Mouse (Mus musculus) CD4-positive, CD25-positive, alpha-beta regulatory T cell, adult 4 months (primary cell): ENCODE results near the gene 4930522L14Rik. TPM values are rescaled to one million over a fixed set of nuclear protein-coding genes. Genes with fewer than 3 reads are reported as not detected.
A peak's percentile ranks its signal among the peaks of the same experiment; 100 is the strongest.
"Not testable (repeated sequence)": the region's sequence is repeated elsewhere in the genome, so short reads cannot be mapped to it uniquely, and the experiment has no call there.

Source experiments
- ATAC-seq: one replicate; pipeline ENCODE4 v1.8.0; 2017
- polyA plus RNA-seq, 2 experiments: library from polyadenylated mRNA; unstranded; fragments of 100-300 nt; shearing (Covaris generic); gene quantifications; one replicate each; pipeline ENCODE4 v1.2.1; 2017

Gene 4930522L14Rik
- 10 to 100 TPM; 19.9 to 23.5 TPM for polyA plus RNA-seq

DNA sequence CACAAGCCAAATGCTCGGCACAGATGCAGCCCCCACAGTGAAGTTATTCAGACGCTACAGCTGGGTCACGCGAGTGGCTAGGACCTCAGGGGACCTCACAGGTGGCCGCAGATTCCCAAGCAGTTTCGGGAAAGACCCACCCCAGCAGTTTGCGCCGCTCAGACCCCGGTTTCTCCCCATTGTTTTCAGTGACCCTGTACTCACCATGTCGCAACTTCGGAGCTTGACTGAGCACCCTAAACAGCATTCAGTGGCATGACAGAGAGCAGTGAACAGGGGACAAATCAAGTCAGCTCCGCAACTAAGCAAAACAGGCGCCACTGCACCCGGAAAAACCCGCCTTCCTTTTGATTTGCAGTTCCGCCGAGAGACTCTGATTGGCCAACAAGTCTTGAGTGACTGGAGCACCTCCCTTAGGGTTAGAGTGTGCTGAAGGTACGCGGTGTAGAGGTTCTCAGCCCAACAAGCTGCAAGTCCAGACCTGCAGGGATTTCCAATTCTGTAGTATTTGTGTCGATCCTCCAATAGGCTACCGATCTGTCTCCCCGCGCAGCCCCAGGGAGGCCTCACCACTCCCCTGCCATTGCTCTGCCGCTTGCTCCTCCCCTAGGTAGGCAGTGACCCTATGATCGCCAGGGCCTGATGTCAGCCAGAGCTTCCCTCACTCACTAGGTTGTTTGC is at the start of gene 4930522L14Rik:
Gene 4930522L14Rik (minus strand): TSS at position 496 of the 681 bp plus-strand sequence.
- ATAC-seq, result peak; percentile 98

DNA sequence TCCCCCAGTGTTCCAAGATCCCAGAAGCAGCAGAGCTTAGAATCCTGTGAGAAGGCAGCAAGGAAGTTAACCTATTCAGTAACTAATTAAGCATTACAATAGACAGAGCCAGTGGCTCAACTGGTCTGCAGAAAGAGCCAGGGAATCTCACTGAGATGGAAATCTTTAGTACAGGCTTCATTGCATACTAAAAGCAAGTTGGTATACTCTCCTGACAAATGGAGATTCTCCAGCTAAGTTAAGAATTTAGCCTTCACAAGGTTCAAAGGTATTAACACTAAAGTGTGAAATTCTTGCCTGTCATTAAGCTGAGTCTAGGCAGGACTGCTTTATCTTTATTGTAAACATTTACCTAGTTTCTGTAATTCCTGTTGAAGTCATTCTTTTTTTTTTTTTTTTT is 49.8 kb upstream of the 4930522L14Rik start:
- ATAC-seq, result not testable (repeated sequence)

DNA sequence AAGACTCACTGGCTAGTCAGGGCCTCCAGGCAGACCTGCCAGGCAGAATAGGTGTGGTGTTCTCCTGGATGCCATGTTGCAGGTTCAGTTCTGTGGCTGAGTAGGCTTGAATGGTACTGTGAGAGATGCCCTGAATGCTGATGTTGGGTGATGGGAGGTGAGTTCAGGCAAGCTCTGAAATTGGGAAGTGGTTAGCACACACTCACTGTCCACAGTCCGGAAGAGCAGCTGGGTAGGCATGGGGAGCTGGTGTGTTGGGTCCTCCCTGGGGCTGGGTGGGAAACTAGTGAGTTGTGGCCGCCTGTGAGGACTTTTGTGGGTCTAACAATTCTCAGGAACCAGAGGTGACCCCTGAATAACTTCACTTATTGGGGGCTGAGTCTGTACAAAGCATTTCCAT is 48.3 kb upstream of the 4930522L14Rik start:
- not testable (repeated sequence) for ATAC-seq

DNA sequence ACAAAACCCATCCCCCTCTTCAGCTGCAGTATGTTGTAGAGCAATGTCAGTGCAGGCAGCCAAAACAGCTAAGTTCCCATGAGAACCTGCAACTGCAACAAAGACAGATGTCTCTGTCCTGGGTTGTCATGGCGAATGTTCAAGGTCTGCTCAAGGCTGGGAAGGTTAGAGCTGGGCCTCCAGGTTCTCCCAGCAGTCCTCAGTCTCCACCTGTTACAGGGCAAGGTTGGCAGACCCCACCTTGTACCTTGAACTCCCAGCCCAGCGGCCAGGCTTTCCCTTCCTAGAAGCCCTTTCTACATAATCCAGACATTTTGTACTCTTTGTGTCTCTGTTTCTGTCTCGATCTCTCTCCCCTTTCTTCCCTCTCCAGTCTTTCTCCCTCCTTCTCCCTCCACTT is 45.3 kb upstream of the 4930522L14Rik start:
- not testable (repeated sequence) for ATAC-seq

DNA sequence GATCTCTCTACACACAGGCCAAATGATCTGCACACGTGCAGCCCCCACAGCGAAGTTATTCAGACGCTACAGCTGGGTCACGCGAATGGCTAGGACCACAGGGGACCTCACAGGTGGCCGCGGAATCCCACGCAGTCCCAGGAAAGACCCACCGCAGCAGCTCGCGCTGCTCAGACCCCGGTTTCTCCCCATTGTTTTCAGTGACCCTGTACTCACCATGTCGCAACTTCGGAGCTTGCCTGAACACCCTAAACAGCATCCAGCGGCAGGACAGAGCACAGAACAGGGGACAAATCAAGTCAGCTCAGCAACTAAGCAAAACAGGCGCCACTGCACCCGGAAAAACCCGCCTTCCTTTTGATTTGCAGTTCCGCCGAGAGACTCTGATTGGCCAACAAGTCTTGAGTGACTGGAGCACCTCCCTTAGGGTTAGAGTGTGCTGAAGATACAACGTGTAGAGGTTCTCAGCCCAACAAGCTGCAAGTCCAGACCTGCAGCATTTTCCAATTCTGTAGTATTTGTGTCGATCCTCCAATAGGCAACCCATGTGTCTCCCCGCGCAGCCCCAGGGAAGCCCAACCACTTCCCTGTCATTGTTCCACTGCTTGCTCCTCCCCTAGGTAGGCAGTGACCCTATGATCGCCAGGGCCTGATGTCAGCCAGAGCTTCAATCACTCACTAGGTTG is 44.4 kb upstream of the 4930522L14Rik start:
- peak; percentile 99 for ATAC-seq

DNA sequence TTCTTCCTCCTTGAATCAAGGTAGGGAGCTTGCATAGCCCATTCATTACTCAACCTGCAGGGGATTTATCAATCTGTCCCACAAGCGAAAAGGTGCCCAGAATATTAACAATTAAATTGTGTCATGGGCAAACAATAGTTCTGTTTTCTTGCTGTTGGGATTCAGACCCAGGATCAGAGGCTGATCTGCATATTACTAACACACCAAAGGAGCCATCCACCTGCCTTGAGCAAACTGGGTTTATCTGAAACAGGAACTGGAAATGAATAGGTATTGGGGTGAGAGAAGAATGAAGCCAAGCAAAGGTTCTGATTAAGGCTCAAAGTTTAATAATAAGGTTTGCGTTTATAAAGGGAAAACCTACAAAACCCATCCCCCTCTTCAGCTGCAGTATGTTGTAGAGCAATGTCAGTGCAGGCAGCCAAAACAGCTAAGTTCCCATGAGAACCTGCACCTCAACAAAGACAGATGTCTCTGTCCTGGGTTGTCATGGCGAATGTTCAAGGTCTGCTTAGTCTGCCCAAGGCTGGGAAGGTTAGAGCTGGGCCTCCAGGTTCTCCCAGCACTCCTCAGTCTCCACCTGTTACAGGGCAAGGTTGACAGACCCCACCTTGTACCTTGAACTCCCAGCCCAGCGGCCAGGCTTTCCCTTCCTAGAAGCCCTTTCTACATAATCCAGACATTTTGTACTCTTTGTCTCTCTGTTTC is 541 bp upstream of the 4930522L14Rik start:
- ATAC-seq, result not testable (repeated sequence)

DNA sequence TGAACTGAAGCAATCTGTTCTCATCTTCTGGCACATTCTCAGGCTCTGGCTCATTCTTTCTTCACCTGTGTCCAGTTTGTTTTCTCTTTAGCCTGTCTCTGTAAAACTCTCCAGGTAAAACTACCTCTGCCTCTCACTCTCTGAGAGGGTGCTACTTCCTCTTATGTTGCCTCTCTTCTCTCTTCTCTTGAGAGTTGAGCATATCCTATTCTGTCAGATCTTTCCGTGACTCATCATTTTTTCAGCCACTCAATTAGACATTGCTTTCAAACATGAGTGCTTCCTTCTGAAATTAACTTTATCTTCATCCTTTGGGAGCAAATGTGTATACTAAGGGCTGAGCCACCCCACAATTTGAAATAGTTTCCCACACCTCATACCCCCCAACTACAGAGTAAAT is 6.6 kb downstream of the 4930522L14Rik start:
- ATAC-seq, result not testable (repeated sequence)

DNA sequence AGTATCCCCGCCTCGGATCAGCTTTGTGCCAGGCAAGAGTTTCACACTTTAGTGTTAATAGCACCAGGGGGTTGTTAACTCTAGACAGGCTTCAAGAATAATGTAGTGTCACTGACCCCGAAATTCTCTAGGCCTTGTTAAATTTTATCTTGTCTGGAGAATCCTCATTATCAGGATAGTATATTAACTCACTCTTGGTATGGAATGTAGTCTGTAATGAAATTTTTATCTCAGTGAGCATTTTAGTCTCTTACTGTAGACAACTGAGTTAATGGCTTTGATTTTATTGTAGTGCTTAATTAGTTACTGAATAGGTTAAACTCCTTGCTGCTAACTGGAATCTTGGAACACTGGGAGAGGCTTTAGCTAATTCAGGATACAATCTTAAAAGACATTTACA is 34.3 kb downstream of the 4930522L14Rik start:
- not testable (repeated sequence) for ATAC-seq

DNA sequence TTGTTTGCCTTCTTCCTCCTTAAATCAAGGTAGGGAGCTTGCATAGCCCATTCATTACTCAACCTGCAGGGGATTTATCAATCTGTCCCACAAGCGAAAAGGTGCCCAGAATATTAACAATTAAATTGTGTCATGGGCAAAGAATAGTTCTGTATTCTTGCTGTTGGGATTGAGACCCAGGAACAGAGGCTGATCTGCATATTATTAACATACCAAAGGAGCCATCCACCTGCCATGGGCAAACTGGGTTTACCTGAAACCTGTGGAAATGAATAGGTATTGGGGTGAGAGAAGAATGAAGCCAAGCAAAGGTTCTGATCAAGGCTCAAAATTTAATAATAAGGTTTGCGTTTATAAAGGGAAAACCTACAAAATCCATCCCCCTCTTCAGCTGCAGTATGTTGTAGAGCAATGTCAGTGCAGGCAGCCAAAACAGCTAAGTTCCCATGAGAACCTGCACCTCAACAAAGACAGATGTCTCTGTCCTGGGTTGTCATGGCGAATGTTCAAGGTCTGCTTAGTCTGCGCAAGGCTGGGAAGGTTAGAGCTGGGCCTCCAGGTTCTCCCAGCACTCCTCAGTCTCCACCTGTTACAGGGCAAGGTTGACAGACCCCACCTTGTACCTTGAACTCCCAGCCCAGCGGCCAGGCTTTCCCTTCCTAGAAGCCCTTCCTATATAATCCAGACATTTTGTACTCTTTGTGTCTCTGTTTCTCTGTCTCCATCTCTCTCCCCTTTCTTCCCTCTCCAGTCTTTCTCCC is 60.3 kb downstream of the 4930522L14Rik start:
- ATAC-seq, result not testable (repeated sequence)

DNA sequence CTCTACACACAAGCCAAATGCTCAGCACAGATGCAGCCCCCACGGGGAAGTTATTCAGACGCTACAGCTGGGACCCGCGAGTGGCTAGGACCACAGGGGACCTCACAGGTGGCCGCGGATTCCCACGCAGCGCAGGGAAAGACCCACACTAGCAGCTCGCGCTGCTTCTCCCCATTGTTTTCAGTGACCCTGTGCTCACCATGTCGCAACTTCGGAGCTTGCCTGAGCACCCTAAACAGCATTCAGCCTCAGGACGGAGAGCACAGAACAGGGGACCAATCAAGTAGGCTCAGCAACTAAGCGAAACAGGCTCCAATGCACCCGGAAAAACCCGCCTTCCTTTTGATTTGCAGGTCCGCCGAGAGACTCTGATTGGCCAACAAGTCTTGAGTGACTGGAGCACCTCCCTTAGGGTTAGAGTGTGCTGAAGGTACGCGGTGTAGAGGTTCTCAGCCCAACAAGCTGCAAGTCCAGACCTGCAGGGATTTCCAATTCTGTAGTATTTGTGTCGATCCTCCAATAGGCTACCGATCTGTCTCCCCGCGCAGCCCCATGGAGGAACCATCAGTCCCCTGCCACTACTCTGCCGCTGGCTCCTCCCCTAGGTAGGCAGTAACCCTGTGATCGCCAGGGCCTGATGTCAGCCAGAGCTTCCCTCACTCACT is 61.0 kb downstream of the 4930522L14Rik start, which contains the start of gene 5430403G16Rik:
Gene 5430403G16Rik (minus strand): TSS at position 505 of the 665 bp plus-strand sequence.
- peak; percentile 98 for ATAC-seq

Other genes with a start within 250 kb of the 4930522L14Rik start
- gene Crlf2, start 192.9 kb downstream of the 4930522L14Rik start, polyA plus RNA-seq, result 1 to 10 TPM; 6.2 to 7.2 TPM
- gene 5430403G16Rik, start 60.8 kb downstream of the 4930522L14Rik start, polyA plus RNA-seq, result 1 to 10 TPM; 7.2 to 9.4 TPM
- gene Gm15446, start 171.5 kb upstream of the 4930522L14Rik start, polyA plus RNA-seq, result 10 to 100 TPM; 17.5 to 29.7 TPM
- gene Zfp932, start 244.6 kb upstream of the 4930522L14Rik start, polyA plus RNA-seq, result 10 to 100 TPM; 29.5 to 37.3 TPM